Mouse (Mus musculus) stomach, embryonic 14.5 days (tissue): ENCODE results near the gene Pop5. TPM values are rescaled to one million over a fixed set of nuclear protein-coding genes. Genes with fewer than 3 reads are reported as not detected.

Experiments used
- ATAC-seq: fragments of 200-750 bp; cut with Nextera tagmentation; 2 replicates; pipeline ENCODE4 v1.8.0; 2017; ENCODE audit warnings: low read depth, moderate TSS enrichment; ENCODE audit not compliant: insufficient number of reproducible peaks, insufficient read depth, low FRiP score
- H3K27ac ChIP-seq: fragments of 300-500 bp; sonication (generic); 2 replicates; pipeline ENCODE4 v1.5.1; 2014; ENCODE audit warnings: mild to moderate bottlenecking, low read length, moderate library complexity, mixed read lengths
- H3K27me3 ChIP-seq: fragments of 300-500 bp; sonication (generic); 2 replicates; pipeline ENCODE4 v1.6.1; 2014; ENCODE audit warnings: low read length, control low read depth, mixed read lengths; ENCODE audit not compliant: control insufficient read depth, insufficient read depth
- H3K36me3 ChIP-seq: fragments of 300-500 bp; sonication (generic); 2 replicates; pipeline ENCODE4 v1.6.1; 2014; ENCODE audit warnings: mild to moderate bottlenecking, control low read depth, low read length, moderate library complexity, mixed read lengths; ENCODE audit not compliant: control insufficient read depth, insufficient read depth
- H3K4me1 ChIP-seq: fragments of 300-500 bp; sonication (generic); 2 replicates; pipeline ENCODE4 v1.6.1; 2014; ENCODE audit warnings: low read length, control low read depth, mixed read lengths; ENCODE audit not compliant: control insufficient read depth, insufficient read depth
- H3K4me2 ChIP-seq: fragments of 300-500 bp; sonication (generic); replicated peaks from 2 replicates; pipeline ENCODE4 v1.6.1; 2014; ENCODE audit warnings: low read depth, low read length, control low read depth
- H3K4me3 ChIP-seq: fragments of 300-500 bp; sonication (generic); 2 replicates; pipeline ENCODE4 v1.5.1; 2014; ENCODE audit warnings: low read depth, low read length, control low read depth
- H3K9ac ChIP-seq: fragments of 300-500 bp; sonication (generic); replicated peaks from 2 replicates; pipeline ENCODE4 v1.6.1; 2014; ENCODE audit warnings: low read depth, mild to moderate bottlenecking, control low read depth, low read length, moderate library complexity, mixed read lengths
- H3K9me3 ChIP-seq: fragments of 300-500 bp; sonication (generic); 2 replicates; pipeline ENCODE4 v1.6.1; 2016; ENCODE audit warnings: low read depth, low read length, control low read depth; ENCODE audit not compliant: control insufficient read depth
- WGBS: fragments of 180-500 bp; shearing (Covaris S2); extraction: QIAGEN DNeasy Blood & Tissue Kit; methylation state at CpG from one replicate; pipeline ENCODE4 v1.1.7; 2014; 5-methylcytosine and 5-hydroxymethylcytosine counted together
- polyA plus RNA-seq: library from polyadenylated mRNA; unstranded; fragments of >200 nt; fragmentation: Nextera tagmentation; extraction: Ambion mirVana; gene quantifications from 2 replicates; pipeline ENCODE4 v1.2.1, GENCODE M21; 2014

Gene Pop5
- polyA plus RNA-seq, 1 experiment from 2014 or later = 97.7 TPM

DNA sequence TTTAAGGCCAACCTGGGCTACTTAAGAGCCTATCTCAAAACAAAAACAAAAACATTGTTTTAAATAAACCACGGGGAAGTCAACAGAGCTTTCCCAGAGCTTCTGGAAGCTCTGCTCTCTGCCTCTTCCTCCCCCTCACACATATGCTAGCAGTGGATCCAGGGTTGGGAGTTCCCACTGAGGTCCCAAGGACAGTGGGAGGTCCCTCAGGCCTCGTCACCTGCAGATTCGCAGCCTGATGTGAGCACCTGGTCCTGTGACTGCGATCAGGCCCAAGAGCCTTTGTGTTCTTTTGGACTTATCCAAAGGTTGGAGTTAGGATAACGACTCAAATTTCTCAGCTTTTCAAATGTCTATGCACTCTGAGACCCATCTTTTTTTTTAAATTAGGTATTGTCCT is 27.0 kb upstream of the Pop5 start:
- Histone ChIP-seq H3K9ac (no peak overlapping the region), H3K9me3 (no peaks in the 10 kb centered on the region), H3K36me3 (no peaks in the 10 kb centered on the region), H3K4me3 (no peak overlapping the region), H3K4me1 (peaks cover 6% of the 10 kb centered on the region; the same call in 1 of the 2 replicates), H3K27me3 (no peaks in the 10 kb centered on the region), H3K4me2 (no peak overlapping the region), H3K27ac (no peak overlapping the region)
- ATAC-seq = no peak
- WGBS = 53% methylated on average over 5 of the region's 5 CpGs

DNA sequence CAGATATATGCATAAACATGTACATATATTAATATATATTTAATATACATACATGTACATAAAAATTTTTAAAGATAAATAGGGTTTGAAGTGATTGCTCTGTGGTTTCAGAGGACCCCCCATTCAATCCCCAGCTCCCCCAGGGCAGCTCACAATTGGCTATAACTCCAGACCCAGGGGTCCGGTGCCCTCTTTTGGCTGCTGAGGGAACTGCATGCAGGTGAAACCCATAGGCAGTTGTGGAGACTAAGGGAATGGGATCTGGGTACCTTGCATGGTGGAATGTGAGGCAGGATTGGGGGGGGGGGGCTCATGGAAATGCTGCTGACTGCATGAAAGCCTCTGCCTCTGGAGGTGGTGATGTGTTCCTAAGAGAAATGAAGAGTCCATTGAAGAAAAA is 25.3 kb upstream of the Pop5 start:
- Histone ChIP-seq H3K27ac (no peak overlapping the region), H3K9me3 (no peaks in the 10 kb centered on the region), H3K36me3 (no peaks in the 10 kb centered on the region), H3K4me1 (no peaks in the 10 kb centered on the region), H3K27me3 (no peaks in the 10 kb centered on the region), H3K9ac (no peak overlapping the region), H3K4me3 (no peak overlapping the region), H3K4me2 (no peak overlapping the region)
- WGBS = 8% methylated on average over 1 of the region's 1 CpGs
- ATAC-seq = no peak

DNA sequence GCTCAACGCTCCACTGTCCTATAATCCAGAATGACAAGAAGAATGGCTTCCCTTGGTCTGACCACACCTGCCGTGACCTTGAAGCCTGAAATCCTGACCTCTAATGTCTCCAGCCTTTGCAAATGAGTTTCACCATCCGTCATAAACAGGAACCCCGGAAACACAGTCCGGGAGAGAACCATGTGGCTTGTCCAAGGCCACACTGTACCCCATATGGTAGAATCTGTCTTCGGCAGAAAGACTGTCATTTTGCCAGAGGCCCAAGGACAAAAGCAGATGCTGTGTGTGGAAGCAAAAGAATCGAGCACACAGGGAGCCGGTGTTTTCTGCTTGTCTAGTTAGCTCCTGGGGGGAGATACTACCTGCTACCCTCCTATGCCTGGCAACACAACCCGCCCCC is 23.2 kb upstream of the Pop5 start:
- Histone ChIP-seq H3K9me3 (no peaks in the 10 kb centered on the region), H3K27ac (no peak overlapping the region), H3K4me1 (no peaks in the 10 kb centered on the region), H3K36me3 (no peaks in the 10 kb centered on the region), H3K27me3 (no peaks in the 10 kb centered on the region), H3K4me3 (no peak overlapping the region), H3K4me2 (no peak overlapping the region), H3K9ac (no peak overlapping the region)
- WGBS = 69% methylated on average over 9 of the region's 9 CpGs
- ATAC-seq = no peak

DNA sequence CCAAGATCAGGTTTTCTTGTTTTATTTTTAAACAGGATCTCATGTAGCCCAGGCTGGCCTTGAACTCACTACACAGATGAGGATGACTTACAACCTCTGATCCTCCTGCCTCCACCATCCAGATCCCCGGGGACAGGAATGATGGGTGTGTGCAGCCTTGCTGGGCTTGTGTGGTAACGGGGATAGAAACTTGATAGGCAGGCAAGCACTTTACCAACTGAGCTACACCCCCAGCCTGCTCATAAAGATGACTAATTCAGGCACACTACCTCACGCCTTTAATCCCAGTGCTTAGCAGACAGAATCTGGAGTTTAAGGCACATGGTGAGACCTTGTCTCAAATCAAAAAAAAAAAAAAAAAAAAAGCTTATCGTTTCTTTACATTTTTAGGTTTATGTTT is 22.8 kb upstream of the Pop5 start:
- no peak for ATAC-seq
- Histone ChIP-seq H3K9me3 (no peaks in the 10 kb centered on the region), H3K4me3 (no peak overlapping the region), H3K9ac (no peak overlapping the region), H3K4me2 (no peak overlapping the region), H3K27me3 (no peaks in the 10 kb centered on the region), H3K27ac (no peak overlapping the region), H3K4me1 (no peaks in the 10 kb centered on the region), H3K36me3 (no peaks in the 10 kb centered on the region)
- WGBS = 58% methylated on average over 4 of the region's 4 CpGs

DNA sequence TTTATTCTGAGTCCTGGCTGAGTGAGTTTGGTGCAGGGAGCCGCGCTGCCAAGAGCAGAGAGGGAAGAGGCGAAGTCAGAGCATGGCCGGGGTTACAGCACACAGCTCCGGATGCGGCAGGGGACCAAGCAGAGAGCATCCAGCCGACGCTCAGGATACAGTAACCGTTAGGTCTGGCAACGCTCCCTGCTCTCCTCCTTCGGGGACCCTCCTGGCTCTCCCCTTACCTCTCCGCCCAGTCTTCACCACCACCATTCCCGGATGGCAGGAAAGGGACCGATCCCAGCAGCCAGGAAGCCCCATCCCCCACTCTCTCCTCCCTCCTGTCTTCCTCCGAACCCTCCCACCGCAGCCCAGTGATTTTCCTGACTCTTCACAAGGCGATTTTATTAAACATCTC is 20.8 kb upstream of the Pop5 start:
- no peak for ATAC-seq
- no peaks in the 10 kb centered on the region for H3K4me1 ChIP-seq
- peak overlapping the region; percentile 62 for H3K4me2 ChIP-seq
- H3K9ac ChIP-seq = peak overlapping the region; percentile 28; the same call in 1 of the 2 replicates
- WGBS = under 1% methylated on average over 17 of the region's 17 CpGs
- H3K9me3 ChIP-seq = no peaks in the 10 kb centered on the region
- peak overlapping the region; percentile 34 for H3K4me3 ChIP-seq
- H3K27ac ChIP-seq = no peak overlapping the region
- no peaks in the 10 kb centered on the region for H3K27me3 ChIP-seq
- H3K36me3 ChIP-seq = no peaks in the 10 kb centered on the region

DNA sequence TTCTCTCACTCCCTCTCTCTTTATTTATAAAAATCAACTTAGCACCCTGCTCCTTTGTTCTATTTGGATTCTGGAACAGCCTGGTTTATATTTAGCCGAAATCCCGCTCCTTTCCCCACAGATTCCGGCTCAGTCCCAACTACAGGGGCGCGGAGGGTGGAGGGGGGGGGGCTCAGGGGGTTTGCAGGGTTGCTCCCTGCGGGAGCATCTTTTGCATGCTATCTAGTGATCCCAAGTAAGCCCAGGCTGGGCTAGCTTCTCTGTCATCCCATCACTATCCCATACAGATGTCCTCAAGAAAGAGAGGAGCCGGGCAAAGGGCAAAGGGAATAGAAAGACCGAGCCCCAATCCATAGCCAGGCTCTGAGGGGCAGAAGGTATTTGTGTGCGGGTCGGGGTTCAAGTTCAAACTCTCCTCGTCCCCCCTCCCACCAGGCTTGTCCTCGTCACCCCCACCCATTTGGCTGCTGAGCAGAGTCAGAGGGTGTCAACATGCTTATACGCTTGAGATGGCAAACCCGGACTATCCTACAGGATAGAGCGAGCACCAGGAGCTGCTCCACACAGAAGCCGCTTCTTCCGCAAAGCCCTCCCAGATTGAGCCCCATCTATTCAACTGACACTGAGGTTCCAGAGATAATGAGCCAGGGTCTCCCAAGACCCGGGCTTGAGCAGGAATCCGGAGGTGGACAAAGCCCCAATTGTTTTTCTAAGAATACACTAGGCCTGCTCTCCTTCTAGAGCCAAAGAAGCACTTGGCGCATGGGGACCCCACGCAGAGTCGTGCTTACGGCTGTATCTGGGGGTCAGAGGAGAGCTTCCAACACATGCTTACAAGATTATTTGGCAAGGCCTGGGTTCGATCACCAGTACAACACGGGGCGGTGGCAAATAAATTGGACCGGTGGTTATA is 20.1 kb upstream of the Pop5 start:
- H3K27ac ChIP-seq = no peak overlapping the region
- H3K9me3 ChIP-seq = no peaks in the 10 kb centered on the region
- peak overlapping the region; percentile 28 for H3K9ac ChIP-seq
- no peaks in the 10 kb centered on the region for H3K27me3 ChIP-seq
- peak overlapping the region; percentile 34 for H3K4me3 ChIP-seq
- 0 out of 2 replicates have a peak, but pooled peaks have one; percentile 18 for ATAC-seq
- peak overlapping the region; percentile 62 for H3K4me2 ChIP-seq
- H3K36me3 ChIP-seq = no peaks in the 10 kb centered on the region
- 29% methylated on average over 27 of the region's 27 CpGs for WGBS
- H3K4me1 ChIP-seq = no peaks in the 10 kb centered on the region

DNA sequence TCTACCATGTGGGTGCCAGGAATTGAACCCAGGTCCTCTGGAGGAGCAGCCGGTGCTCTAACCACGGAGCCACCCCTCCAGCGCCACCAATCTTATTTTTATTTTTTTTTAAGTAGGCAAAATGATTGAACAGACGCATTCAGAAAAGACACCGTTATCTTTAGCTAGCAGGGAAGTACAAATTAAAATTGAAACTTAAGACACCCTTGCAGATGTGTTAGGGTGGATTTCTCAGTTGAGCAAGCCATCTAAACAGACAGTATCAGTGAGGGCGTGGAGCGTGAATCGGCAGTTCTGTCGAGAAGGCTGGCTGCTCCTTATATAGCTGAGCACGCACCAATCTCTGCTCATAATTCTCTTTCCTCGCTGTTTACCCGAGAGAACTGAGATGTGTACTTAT is 17.6 kb upstream of the Pop5 start:
- Histone ChIP-seq H3K4me3 (no peak overlapping the region), H3K9ac (no peak overlapping the region), H3K36me3 (no peaks in the 10 kb centered on the region), H3K27me3 (no peaks in the 10 kb centered on the region), H3K4me2 (no peak overlapping the region), H3K27ac (no peak overlapping the region), H3K9me3 (no peaks in the 10 kb centered on the region), H3K4me1 (no peaks in the 10 kb centered on the region)
- 88% methylated on average over 12 of the region's 12 CpGs for WGBS
- ATAC-seq = no peak

DNA sequence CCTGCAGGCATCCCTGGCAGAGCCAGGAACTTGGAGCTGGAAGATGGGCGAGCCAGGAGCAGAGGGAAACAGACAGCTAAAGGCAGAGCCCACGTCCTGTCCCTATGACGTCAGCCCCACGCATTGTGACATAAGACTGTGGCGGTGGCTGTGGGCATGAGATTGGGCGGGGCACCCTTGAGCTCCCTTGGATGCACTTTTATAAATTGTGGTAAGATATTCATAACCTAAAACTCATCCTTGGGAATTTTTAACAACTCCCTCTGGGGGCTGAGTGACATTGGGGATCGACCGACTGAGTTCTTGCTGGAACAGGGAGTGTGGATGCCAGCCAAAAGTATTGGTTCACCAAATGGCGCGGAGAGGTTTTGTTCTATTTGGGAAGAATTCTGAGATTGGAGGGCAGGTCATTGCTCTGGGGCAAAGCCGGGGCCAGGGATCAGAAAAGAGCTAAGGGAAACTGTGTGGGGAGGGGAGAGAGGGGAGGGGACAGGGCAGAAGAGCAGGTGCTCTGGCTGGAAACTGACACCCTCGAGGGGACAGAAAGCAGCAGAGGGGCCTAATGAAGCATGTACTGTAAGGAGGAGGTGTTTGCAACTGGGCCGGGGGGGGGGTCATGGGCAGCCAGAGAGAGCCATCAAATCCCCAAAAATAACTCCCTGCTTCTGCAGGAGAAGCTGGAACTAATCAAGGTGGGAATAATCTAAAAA is 14.6 kb upstream of the Pop5 start:
- WGBS = 43% methylated on average over 13 of the region's 13 CpGs
- no peak for ATAC-seq
- Histone ChIP-seq H3K9ac (no peak overlapping the region), H3K4me1 (no peaks in the 10 kb centered on the region), H3K4me3 (no peak overlapping the region), H3K36me3 (no peaks in the 10 kb centered on the region), H3K27me3 (no peaks in the 10 kb centered on the region), H3K4me2 (no peak overlapping the region), H3K9me3 (no peaks in the 10 kb centered on the region), H3K27ac (no peak overlapping the region)
